ENCODE assay signal across 25 mouse cellular contexts in genomic region chr19:36124203-36124602, GRCm38 (mm10). TPM values are rescaled to one million over a fixed set of nuclear protein-coding genes. Genes with fewer than 3 reads are reported as not detected.
A peak's percentile ranks its signal among the peaks of the same experiment; 100 is the strongest.
DNase-seq lines count a peak whose midpoint lies in the region; ATAC-seq lines count a peak whose summit lies in the region.
"Had no signal": no experiment of that assay in that cellular context is flagged by ENCODE, and none has a peak within 500 bp of the region (broad histone marks: within the 10 kb centered on the region; RNA-seq: fewer than 3 reads in every experiment).

No protein-coding gene starts in this region.

- H3K9ac ChIP-seq in heart, embryonic 11.5 days (ENCODE audit: low read depth, low read length), result no peak overlapping the region

- H3K4me3 ChIP-seq in heart, embryonic 11.5 days (ENCODE audit: low read depth, low read length), result no peak overlapping the region
- no peak overlapping the region for H3K4me3 ChIP-seq in limb, embryonic 10.5 days

- H3K27me3 ChIP-seq in heart, embryonic 11.5 days (ENCODE audit: control insufficient read depth, insufficient read depth, low read length), result no peaks in the 10 kb centered on the region
- H3K27me3 ChIP-seq in limb, embryonic 10.5 days (ENCODE audit: low read depth, poor library complexity, severe bottlenecking), result peaks cover 4% of the 10 kb centered on the region; the same call in 1 of the 2 replicates
- H3K27me3 ChIP-seq: CH12.LX, Patski had no signal

- peaks cover 3% of the 10 kb centered on the region; the same call in 1 of the 2 replicates for H3K4me1 ChIP-seq in heart, embryonic 11.5 days (ENCODE audit: control insufficient read depth, insufficient read depth, low read length)
- peaks cover 3% of the 10 kb centered on the region; the same call in 1 of the 2 replicates for H3K4me1 ChIP-seq in limb, embryonic 10.5 days

- ATAC-seq in heart, embryonic 11.5 days (replicated peaks; ENCODE audit: insufficient number of reproducible peaks, low FRiP score, low TSS enrichment), result no peak
- ATAC-seq: activated CD4-positive, CD25-positive, alpha-beta regulatory T cell, adult 4 months; CD4-positive, CD25-positive, alpha-beta regulatory T cell, adult 4 months; Patski had no signal

- H3K27ac ChIP-seq in heart, embryonic 11.5 days (ENCODE audit: low read depth, low read length), result no peak overlapping the region
- no peak overlapping the region for H3K27ac ChIP-seq in limb, embryonic 10.5 days

- peaks cover 9% of the 10 kb centered on the region for H3K9me3 ChIP-seq in heart, embryonic 11.5 days (replicated peaks; ENCODE audit: control insufficient read depth, low read length)
- H3K9me3 ChIP-seq in limb, embryonic 10.5 days (replicated peaks), result 0 out of 2 replicates have a peak, but pooled peaks cover 1% of the 10 kb centered on the region

- no peak overlapping the region for H3K4me2 ChIP-seq in heart, embryonic 11.5 days

- no peaks in the 10 kb centered on the region for H3K36me3 ChIP-seq in heart, embryonic 11.5 days (ENCODE audit: control insufficient read depth, insufficient read depth, low read length)
- H3K36me3 ChIP-seq in limb, embryonic 10.5 days, result no peaks in the 10 kb centered on the region
- H3K36me3 ChIP-seq: G1E had no signal

- peak; percentile 51 for DNase-seq in heart, adult 11 months
- DNase-seq in ES-CJ7 (ENCODE audit: low read depth, low spot score), result peak; percentile 54
- peak; percentile 68 for DNase-seq in R1 (ENCODE audit: low read depth, low spot score)
- peak; percentile 79 for DNase-seq in ZHBTc4 (ENCODE audit: low read depth, low spot score)
- DNase-seq in embryo, embryonic 9.5 days (ENCODE audit: extremely low spot score), result no peak
- no peak for DNase-seq in ovary, adult 18-20 months (ENCODE audit: low spot score)
- no peak for DNase-seq in limb, embryonic 10.5 days (ENCODE audit: low spot score)
- DNase-seq: adrenal gland, adult 2 months; adrenal gland, adult 8-10 months; adrenal gland, postnatal 10 days; adrenal gland, postnatal 14 days; adrenal gland, postnatal 25 days; adrenal gland, postnatal 36 days; B cell, adult 2 months; cerebellum, adult 11 months; cerebellum, adult 11-12 months; cerebellum, adult 18-20 months; cerebellum, adult 2 months; cerebellum, adult 8-10 months had no signal

- 68% methylated on average over 1 of the region's 1 CpGs for WGBS in heart, embryonic 11.5 days (ENCODE audit: insufficient replicate concordance)
- 51% methylated on average over 1 of the region's 1 CpGs for WGBS in limb, embryonic 10.5 days

RNA-seq across cellular contexts. Expression of gene Ankrd1, which starts 4.3 kb away (rescaled TPM):
- 450 and 606 TPM in 2 replicates for polyA plus RNA-seq in heart, embryonic 11.5 days (2014; fragmentation: Nextera tagmentation; extraction: Ambion mirVana)
- polyA plus RNA-seq in limb, embryonic 10.5 days (2016; fragmentation: Nextera tagmentation; extraction: Ambion mirVana), result 0.18 and 0.24 TPM in 2 replicates
- polyA plus RNA-seq: activated CD4-positive, CD25-positive, alpha-beta regulatory T cell, adult 4 months; adrenal gland, adult 2 months; CD4-positive, CD25-positive, alpha-beta regulatory T cell, adult 4 months; G1E had no signal

RNA-seq across cellular contexts. Expression of gene Rpp30, which starts 40.7 kb away (rescaled TPM):
- polyA plus RNA-seq in heart, embryonic 11.5 days (2014; fragmentation: Nextera tagmentation; extraction: Ambion mirVana), result 53.3 and 55.6 TPM in 2 replicates
- polyA plus RNA-seq in limb, embryonic 10.5 days (2016; fragmentation: Nextera tagmentation; extraction: Ambion mirVana), result 99.7 and 104 TPM in 2 replicates

Comparison
In these comparisons a context has a peak if more than half of its experiments do, and no peak if none do; other contexts are left out.
1. DNase-seq: peak in heart, adult 11 months (single experiment), ES-CJ7 (single experiment), R1 (single experiment) and ZHBTc4 (single experiment); none in embryo, embryonic 9.5 days (single experiment), ovary, adult 18-20 months (single experiment) and limb, embryonic 10.5 days (single experiment).
2. RNA of gene Ankrd1, which starts 4.3 kb away (polyA plus RNA-seq): 450 to 606 TPM in heart, embryonic 11.5 days; 0.18 to 0.24 TPM in limb, embryonic 10.5 days; every median in the first group is over 100 times any median in the second.